Mouse (Mus musculus) spleen, embryonic (tissue): ENCODE data around the gene Msrb3.

Source experiments
- CTCF ChIA-PET: fragments of 350-600 bp; sonication (Branson Sonifier 250); formaldehyde crosslinking; loops from one replicate; lab custom pipeline; 2022; lab: Charles Lee

Msrb3 gene

DNA sequence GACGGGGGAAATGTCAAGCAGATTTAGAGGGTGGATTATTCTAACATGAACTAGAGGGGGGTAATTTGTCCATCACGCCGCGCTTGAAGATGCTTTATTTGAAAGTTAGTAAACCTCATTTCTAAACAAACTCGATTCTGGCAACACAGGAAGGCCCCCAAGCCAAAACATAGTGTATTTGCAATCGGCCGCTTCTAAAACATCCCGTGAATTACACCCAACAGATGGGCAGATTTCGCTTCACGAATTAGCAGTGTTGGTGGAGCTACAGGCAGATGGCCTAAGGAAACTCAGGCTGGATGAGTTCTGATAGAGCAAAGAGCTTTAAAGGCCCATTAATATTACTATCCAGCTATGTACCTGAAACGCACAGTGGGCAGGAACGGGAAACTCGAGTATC, 1.2 kb upstream of the Msrb3 start:
- CTCF ChIA-PET = no interaction called here

DNA sequence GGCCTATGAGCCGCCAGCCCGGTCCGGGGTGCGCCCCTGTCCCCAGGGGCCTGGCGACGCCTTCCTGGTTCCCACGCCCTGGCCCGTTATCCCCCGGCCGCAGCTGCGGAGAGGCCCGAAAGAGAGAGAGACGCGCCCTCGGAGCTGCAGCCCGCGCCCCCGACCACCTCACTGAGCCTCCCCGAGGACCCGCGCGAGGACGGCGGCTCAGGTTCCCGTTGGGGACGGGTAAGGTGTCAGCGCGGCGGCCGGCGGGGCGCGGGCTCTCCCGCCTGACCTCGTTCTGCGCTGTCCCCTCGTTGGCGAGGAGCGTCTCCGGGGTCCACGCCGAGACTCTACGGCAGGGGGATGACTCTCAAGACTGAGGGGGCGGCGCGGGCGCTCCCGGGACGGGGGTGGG, 544 bp downstream of the Msrb3 start:
- CTCF ChIA-PET = interaction anchor here (0.6 to 1.0 kb wide), 2 partner anchors 16 to 22 kb away, joined by 3 to 13 read pairs; no protein-coding TSS in a partner anchor

DNA sequence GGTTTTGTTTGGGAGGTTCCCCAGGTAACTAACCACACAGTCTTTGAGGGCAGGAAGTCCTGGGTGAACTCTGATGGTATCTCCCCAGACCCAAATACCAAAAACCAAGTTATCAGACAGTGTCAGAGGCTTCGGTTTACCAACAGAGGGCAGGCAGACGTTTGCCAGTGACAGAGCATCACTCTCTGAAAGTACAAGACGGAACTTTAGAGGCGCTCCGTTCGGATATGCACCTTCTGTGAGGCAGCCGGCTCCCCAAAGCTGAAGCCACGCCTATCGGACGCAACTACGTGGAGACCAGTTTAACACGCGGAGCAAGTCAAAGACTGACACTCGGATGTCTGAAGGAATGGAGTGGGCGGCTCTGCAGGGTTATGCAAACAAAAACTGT, 3.0 kb downstream of the Msrb3 start:
- CTCF ChIA-PET = interaction anchor here (0.6 kb wide), 1 partner anchor 138 kb away, joined by 3 read pairs; the partner anchor contains the start of gene Wif1

DNA sequence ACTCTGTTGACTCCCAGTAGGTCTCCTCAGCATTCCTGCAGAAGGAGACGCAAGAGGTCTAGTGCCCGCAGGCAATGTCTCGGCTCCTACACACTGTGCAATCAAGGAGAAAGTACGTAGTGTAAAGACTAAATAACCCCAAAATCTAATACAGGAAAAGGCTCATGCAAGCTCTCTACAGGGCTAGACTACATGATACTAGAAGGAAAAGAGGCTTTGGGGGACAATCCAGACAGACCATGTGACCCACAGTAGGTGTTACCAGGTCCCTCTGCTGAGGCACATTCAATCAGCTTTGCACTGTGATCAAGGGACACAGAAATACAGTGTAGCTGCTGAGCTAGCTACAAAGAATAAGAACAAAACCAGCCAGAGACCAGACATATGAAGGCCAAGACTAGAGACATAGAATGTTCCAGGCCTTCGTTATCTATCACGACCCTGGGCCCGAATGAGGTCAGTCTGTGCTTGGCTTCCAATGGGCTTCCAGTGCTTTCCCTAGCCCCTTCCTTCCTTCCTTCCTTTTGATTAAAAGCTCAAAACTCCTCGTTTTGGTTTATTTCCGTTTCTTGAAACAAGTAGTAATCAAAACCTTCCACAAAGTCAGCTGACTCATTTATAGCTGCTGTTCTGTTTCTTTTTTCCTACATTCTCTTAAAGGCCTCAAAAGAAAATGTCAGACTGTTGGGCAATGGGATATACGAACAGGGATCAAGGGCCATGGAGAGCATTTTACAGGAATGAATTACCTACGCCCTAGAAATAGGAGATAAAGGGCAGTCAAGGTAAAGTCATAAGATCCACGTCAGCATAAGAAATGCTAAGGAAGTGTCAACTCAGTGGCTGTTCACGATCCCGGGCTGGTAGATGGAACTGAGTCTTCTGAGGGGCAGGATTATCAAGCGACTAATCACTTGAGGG, 3.7 kb downstream of the Msrb3 start:
- CTCF ChIA-PET = interaction anchor here (0.6 kb wide), 1 partner anchor 139 kb away, joined by 3 read pairs; the partner anchor contains the start of gene Wif1

DNA sequence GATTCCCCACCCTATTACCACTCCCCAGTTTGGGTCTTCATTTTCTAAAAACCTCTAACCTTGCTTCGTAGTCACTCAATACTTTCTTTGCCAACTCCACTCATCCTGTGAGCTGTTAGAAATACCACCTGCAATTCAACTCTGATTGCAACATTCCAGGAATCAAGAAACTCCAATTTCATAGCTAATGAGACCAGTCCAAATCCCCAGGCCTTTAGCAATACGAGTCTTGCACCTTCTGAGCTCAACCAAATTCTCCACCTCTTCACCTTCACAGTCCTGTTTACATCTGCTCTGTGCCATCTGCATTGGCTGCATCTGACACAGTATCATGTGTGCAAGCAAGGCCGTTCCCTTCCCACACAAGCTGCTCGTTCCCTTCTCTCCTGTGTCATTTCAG, 5.0 kb downstream of the Msrb3 start:
- CTCF ChIA-PET = interaction anchor here (0.6 kb wide), 1 partner anchor 17 kb away, joined by 3 read pairs; no protein-coding TSS in a partner anchor

DNA sequence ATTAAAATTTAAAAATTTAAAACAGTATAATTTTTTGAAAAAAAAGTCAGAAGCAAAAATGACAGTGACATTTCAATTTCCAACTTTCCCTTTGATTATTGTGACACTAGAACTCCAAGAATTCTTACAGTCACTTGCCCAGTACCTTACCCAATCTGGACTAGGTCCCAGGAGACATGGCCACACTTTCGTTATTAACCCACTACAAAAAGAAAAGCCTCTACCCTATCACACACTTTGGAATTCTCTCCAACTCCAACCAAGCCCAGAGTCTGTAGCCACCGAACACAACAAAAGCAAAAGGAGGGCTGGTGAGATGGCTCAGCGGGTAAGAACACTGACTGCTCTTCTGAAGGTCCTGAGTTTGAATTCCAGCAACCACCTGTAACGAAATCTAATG, 7.8 kb downstream of the Msrb3 start:
- CTCF ChIA-PET = no interaction called here

DNA sequence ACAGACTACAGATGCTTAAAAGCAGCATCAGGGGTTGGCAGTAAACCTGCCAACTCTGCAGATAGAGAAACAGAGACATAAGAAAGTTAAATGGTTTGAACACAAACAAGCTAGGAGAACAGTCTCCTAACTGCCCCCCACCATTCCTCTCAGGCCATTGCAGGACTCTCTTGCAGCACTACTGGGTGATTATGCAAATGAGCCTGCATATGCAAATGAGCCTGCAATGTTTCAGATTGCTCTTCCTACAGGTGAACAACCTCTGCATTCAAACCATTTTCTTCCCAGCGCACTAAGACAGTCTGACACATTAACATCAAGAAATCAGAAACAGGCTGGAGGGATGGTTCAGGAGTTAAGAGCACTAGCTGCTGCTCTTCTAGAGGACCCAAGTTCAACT, 8.3 kb downstream of the Msrb3 start:
- CTCF ChIA-PET = no interaction called here

DNA sequence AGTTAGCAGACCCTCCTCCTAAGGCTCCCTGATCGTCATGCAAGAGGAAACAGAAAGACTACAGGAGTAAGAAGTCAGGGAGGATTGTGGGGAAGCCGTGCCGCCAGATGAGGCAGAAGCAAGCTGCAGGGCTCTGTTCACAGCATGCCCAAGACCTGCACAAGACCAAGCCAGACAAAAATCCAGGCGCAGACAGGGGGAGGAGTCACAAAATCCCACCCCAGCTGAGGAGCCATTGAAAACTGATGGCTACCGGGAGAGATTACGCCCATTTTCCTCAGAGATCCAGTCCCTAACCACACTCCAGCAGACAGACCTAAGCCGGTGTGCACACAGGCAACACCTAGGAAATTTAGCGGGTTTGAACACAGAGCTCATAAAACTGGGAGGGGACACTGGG, 10.4 kb downstream of the Msrb3 start:
- CTCF ChIA-PET = interaction anchor here (0.6 kb wide), 1 partner anchor 522 kb away, joined by 3 read pairs; no protein-coding TSS in a partner anchor

DNA sequence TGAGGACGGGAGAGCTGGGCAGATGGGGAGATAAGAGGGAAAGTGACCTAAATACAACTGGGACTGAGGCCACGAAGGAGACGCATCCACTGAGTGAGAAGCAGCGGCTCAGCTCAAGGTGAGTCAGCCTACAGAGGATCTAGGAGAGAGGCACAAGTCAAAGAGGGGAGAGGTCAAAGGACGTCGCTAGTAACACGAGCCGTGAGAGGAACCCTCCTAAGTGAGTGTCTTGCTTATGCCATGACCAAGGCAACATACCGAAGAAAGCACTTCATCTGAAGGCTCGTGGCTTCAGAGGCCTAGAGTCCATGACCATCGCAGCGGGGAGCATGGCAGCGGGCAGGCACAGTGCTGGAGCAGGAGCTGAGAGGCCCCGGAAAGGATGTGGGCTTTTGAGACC, 14.7 kb downstream of the Msrb3 start:
- CTCF ChIA-PET = interaction anchor here (0.6 kb wide), 1 partner anchor 31 kb away, joined by 5 read pairs; no protein-coding TSS in a partner anchor

DNA sequence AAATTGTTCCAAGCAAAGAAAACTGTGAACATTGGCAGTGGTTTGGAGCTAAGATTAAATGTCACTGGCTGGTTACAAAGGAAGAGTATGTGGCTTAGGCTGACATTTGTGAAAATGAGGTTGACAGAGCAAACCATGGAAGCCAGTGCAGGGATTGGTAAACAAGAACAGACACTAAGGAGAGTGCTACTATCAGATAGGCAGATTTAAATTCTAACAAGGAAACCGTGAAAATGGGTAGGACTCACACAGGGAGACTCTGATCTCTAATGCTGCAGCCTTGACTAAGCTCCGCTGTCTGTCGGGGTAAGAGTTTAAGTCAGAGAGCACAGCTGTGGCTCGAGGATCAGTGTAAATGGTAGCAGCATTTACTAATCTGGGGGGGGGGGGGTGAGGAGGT, 15.2 kb downstream of the Msrb3 start:
- CTCF ChIA-PET = interaction anchor here (0.6 kb wide), 1 partner anchor 31 kb away, joined by 5 read pairs; no protein-coding TSS in a partner anchor

DNA sequence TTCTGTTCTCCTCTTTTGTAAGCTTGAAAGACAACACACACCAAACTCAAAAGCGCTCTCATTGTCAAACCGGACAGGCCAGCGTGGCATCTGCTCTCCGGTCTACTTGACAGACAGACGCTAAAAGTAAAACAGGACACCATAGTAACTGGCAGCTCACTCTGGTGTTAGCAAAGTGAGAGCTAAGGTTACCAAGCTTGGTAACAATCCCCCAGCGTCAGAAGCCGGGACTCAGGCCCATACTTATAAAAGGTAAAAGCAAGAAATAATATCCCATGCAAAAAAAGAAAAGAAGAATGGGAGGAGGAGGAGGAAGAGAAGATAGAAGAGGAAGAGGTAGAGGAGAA, 15.9 kb downstream of the Msrb3 start:
- CTCF ChIA-PET = interaction anchor here (0.6 kb wide), 1 partner anchor 15 kb away, joined by 13 read pairs; no protein-coding TSS in a partner anchor

DNA sequence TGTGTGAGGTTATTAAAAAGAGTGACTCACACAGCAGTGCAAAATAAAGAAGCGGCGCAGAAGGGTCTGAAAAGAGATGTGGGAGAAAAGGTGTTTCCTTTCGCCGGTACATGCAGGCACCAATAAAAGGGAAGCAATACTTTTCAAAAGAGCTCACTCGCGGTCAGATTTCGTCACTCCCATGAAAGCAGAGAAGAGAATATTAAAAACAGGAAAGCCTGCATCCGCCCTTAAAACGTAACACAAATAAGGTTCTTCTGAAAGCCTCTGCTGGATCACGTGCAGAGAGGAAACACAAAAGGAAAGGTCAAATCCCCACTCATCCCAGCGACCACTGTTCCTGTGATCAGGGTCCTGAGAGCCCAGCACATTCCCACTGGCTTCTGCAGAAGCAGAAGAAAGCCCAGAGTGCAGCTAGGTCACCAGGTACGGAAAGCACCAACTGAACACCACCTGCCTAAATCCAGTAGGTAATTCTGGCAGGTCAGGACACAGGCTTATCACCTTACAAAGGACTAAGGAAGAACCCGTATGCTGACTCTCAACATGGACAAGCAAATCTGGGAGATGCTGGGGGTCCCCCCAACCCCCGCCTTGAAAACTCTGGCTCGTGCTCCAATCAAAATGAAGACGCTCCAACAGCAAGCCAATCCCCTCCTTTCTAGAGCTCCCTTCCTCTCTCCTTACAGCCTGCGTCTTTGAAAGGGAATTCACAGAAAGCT, 16.4 kb downstream of the Msrb3 start:
- CTCF ChIA-PET = interaction anchor here (0.6 kb wide), 1 partner anchor 15 kb away, joined by 13 read pairs; no protein-coding TSS in a partner anchor

DNA sequence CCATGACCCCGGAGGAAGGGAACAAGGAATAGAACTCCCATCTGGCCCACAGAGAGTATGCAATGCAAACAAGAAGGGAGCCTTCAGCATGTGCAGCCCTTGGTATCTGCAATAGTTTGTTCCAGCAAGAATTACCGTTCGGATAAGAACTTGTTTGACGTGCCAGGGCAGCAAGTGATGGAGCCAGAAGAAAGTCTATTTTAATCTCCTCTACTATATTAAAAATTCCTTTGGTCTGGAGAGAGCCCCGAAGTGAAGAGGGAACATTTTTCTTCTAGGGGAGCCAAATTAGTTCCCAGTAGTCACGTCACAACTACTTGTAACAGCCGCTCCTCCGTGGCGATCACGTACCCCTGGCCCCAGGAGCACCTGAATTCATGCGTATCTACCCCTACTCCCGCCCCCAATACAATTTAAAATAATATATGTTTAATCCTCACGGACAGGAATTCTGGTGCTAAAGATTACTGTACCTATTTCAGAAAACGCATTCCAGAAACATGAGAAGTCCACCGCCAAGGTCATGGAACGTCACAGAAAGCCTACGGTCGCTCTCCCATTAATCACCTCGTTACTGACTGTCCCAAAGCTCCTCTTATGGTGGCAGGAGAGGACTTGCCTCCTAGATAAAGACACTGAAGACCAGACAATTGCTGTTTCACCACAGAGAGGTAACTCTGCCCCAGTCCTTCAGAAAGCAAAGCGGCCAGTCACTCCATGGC, 22.2 kb downstream of the Msrb3 start:
- CTCF ChIA-PET = interaction anchor here (0.6 kb wide), 2 partner anchors 17 to 68 kb away, joined by 3 read pairs; no protein-coding TSS in a partner anchor

DNA sequence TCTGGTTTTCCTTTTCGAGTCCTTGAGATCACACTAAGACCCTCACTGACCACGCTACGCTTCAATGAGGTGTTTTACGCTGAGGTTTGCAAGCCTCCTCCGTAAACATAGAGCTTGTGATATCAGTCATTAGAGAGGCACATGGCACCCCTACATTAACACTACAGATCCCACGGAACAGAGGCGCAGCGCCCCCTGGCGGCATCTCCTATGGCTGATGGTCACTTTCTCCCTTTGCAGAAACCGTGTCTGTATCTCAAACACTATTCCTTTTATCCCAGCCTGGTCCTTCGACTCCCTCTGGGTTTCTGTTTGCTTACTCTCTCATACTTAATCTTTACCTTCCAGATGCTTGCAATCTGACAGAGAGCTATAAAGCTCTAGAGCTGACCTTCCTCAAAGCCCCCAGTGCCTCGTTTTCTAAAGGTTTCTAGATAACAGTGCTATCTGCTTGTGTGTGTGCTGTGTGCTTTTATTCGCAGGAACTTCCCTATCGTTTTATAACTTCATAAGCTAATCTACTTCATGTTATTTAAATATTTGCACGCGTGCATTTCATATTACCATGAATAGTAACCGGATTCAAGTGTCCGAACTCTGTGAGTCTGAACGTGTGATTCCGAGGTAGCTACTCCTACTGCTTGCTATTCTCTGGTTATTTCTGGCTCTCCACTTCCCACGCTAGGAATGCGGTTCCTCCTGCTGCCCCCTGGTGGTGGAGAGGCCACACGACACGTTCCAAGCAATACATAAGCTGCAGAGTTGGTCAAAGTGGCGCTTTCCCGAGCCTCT, 23.0 kb downstream of the Msrb3 start:
- CTCF ChIA-PET = interaction anchor here (0.6 kb wide), 2 partner anchors 67 to 785 kb away, joined by 3 read pairs; no protein-coding TSS in a partner anchor

DNA sequence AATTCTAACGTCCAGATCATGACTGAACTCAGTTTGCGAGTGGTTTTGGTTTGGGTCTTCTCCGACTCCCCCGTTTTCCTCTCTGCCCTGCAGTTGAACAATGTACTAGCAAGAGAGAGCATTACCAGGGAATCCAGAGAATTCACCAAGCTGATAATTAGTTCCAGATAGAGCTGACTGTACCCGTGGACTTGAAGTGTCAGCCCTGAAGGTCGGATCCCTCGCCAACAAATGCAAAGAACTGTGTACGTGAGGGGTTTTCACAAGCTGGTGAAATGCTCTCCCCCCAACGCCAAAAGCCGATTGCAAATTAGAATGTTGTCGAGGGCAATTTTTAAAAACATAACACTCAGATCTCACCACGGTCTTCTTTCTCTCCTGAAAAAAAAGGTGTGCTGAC, 24.6 kb downstream of the Msrb3 start:
- CTCF ChIA-PET = interaction anchor here (0.6 kb wide), 1 partner anchor 23 kb away, joined by 5 read pairs; no protein-coding TSS in a partner anchor

DNA sequence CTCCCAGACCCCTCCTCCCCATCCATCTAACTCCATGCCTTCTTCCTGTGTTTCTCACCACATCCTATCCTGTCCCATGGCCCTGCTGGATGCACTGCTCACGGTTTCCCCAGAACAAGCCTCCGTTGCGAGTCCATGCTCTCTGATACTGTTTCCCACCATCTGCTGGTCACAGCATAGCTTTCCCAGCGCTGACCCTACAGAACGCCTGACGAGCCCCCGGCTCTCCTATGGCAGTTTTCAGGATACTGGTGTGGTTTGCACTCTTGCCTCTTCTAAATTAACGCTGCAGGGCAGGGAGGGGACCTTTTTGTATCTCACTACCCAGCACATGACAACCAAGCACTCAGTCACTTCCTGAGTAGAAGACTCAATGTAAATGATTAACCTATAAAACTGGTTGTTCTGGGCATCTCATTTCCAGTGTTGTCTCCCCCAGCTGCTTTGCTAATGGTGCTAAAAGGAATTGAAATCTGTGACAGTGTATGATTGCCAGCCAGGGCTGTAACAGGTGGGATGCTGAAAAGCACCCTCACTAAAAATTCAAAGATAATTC, 25.2 kb downstream of the Msrb3 start:
- CTCF ChIA-PET = interaction anchor here (0.6 to 1.0 kb wide), 2 partner anchors 8 to 23 kb away, joined by 5 read pairs; no protein-coding TSS in a partner anchor

DNA sequence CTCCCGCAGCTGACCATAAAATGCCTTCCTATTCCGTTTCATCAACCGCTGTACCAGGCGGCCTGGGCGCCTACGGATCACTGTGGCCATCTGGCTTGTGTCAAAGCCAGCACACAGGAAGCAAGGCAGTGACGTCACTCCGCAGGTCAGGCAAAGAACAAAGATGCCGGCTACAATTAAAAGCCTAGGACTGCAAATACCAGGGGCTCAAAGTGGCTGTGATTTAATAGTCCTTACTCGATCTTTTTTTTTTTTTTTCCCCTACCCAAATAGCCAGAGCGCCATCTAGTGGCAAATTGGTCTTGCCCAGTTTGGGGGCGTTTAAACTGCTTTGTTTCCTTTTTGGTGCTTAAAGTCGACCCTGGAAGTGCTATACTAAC, 26.4 kb downstream of the Msrb3 start:
- CTCF ChIA-PET = interaction anchor here (1.0 kb wide), 1 partner anchor 9 kb away, joined by 5 read pairs; no protein-coding TSS in a partner anchor

DNA sequence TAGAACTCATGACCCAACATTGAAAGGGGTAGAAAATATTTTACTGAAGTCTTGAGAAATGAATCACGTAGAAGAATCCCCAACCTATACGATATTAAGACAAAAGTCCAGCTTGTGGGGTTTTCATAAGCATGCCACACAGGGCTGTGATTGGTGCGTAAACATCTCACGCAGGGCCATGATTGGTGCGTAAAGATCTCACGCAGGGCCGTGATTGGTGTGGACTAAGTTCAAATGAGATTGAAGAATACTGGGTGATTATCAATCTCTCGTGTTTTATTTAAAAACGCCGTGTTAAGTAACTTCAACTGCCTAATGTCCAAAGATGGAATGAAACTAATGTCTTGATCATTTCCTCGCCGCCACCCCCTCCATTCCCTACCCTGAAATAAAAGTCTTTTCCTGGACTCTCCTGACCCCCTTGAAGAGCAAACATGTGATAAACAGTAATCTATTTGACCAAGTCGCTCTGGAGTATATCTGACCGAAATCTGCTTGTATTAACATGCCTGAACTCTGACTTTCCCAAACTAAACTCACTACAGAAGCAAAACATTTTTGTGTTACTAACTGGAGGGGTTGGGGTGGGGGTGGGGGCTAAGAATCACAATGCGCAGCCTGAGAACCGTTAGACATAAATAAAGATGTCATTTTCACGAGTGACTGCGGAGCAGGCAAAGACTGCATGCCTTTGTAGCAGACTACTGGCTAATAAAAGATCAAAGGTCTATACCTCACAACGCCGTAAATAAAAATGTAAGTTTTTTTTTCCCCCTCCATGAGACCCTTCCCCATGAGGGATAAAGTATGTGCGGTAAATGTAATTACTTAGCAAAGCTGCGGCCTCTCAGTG, 27.0 kb downstream of the Msrb3 start:
- CTCF ChIA-PET = no interaction called here

DNA sequence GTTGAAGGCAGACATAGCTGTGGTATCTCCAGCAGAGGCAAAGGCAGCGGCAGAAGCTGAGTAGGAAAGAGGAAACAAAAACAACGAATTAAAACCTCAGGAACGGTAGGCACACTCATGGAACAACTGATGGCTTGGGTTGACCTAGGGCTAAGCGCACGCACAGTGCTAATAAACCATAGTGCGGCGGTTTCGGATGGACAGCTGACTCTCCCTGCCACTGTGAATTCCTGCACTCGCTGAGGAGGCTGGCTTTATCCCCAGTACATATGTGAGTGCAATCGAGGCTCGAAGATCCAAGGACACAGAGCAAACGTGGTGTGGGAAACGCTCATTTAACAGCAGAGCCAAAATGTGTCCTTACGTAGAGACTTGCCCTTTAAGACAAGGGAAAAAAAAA, 27.8 kb downstream of the Msrb3 start:
- CTCF ChIA-PET = no interaction called here
